In genomic region chr5:131749211-131749610, GRCm38 (mm10) we compare ENCODE assay signal across 11 mouse cellular contexts.
DNase-seq lines count a peak whose midpoint lies in the region; ATAC-seq and TF ChIP-seq lines count a peak whose summit lies in the region.
"Had no signal": no experiment of that assay in that cellular context is flagged by ENCODE, and none has a peak within 500 bp of the region (broad histone marks: within the 10 kb centered on the region; RNA-seq: fewer than 3 reads in every experiment).

No protein-coding gene starts in this region.

- H3K36me3 ChIP-seq in midbrain, postnatal 0 days (ENCODE audit: insufficient read depth, low read length) = no peaks in the 10 kb centered on the region
- H3K36me3 ChIP-seq: neural tube, embryonic 12.5 days had no signal

- no peak overlapping the region for H3K4me2 ChIP-seq in midbrain, postnatal 0 days (ENCODE audit: low read depth, low read length, poor library complexity, severe bottlenecking)
- H3K4me2 ChIP-seq: neural tube, embryonic 12.5 days had no signal

- peak; percentile 13 for DNase-seq in heart, postnatal 4 days
- no peak for DNase-seq in heart, adult 8-10 months (ENCODE audit: low spot score)
- peak; percentile 17 for DNase-seq in lung, postnatal 10 days
- DNase-seq in lung, adult 2 months = no peak
- DNase-seq in brain, embryonic 14.5 days (ENCODE audit: low read depth) = peak; percentile 65
- DNase-seq in midbrain, postnatal 0 days (ENCODE audit: low spot score) = peak; percentile 28
- DNase-seq in layer of hippocampus, adult 9-10 months (ENCODE audit: low spot score) = no peak
- DNase-seq: cerebellum, postnatal 25 days; gastrocnemius, postnatal 25 days; thymus, adult 2 months had no signal

- no peak for ATAC-seq in midbrain, postnatal 0 days (ENCODE audit: low FRiP score)

- WGBS in lung, adult 2 months = 39% methylated on average over 6 of the region's 6 CpGs
- WGBS in midbrain, postnatal 0 days = 28% methylated on average over 6 of the region's 6 CpGs

- no peaks in the 10 kb centered on the region for H3K27me3 ChIP-seq in midbrain, postnatal 0 days (ENCODE audit: insufficient read depth, low read length)
- H3K27me3 ChIP-seq: neural tube, embryonic 12.5 days had no signal

- no peaks in the 10 kb centered on the region for H3K9me3 ChIP-seq in midbrain, postnatal 0 days (ENCODE audit: low read length)
- H3K9me3 ChIP-seq: neural tube, embryonic 12.5 days had no signal

- H3K27ac ChIP-seq in midbrain, postnatal 0 days (ENCODE audit: low read depth, low read length) = 0 out of 2 replicates have a peak overlapping the region, but pooled peaks have one; percentile 32
- H3K27ac ChIP-seq: neural tube, embryonic 12.5 days had no signal

- no peak overlapping the region for H3K4me3 ChIP-seq in lung, adult 2 months (replicated peaks; ENCODE audit: extremely low read depth, low read depth, low read length)
- no peak overlapping the region for H3K4me3 ChIP-seq in midbrain, postnatal 0 days (ENCODE audit: low read depth, low read length)
- H3K4me3 ChIP-seq: neural tube, embryonic 12.5 days had no signal

- no peaks in the 10 kb centered on the region for H3K4me1 ChIP-seq in lung, adult 2 months (ENCODE audit: control insufficient read depth, insufficient read depth, low read length)
- H3K4me1 ChIP-seq in midbrain, postnatal 0 days (ENCODE audit: insufficient read depth, low read length) = no peaks in the 10 kb centered on the region

- TF ChIP-seq POLR2A in lung, adult 2 months (IDR thresholded peaks at IDR 0.05; ENCODE audit: borderline replicate concordance, extremely low read depth, low read depth, low read length) = no peak
- no peak for TF ChIP-seq POLR2A in brain, embryonic 14.5 days (IDR thresholded peaks at IDR 0.05; ENCODE audit: borderline replicate concordance, extremely low read depth, insufficient read depth, insufficient read length, poor library complexity, severe bottlenecking)

- TF ChIP-seq CTCF in lung, adult 2 months (IDR thresholded peaks at IDR 0.05; ENCODE audit: insufficient read depth, low read length) = no peak
- TF ChIP-seq CTCF in brain, embryonic 14.5 days (IDR thresholded peaks at IDR 0.05; ENCODE audit: borderline replicate concordance, extremely low read depth, insufficient read depth, insufficient read length) = no peak
- TF ChIP-seq CTCF in midbrain, postnatal 0 days (IDR thresholded peaks at IDR 0.05) = no peak

- no peak overlapping the region for H3K9ac ChIP-seq in midbrain, postnatal 0 days (replicated peaks; ENCODE audit: low read length, poor library complexity, severe bottlenecking)
- H3K9ac ChIP-seq: neural tube, embryonic 12.5 days had no signal

Comparison
In these comparisons a context has a peak if more than half of its experiments do, and no peak if none do; other contexts are left out.
1. DNase-seq: peak in heart, postnatal 4 days (single experiment), lung, postnatal 10 days (single experiment), brain, embryonic 14.5 days (single experiment) and midbrain, postnatal 0 days (single experiment); none in heart, adult 8-10 months (single experiment), lung, adult 2 months (single experiment) and layer of hippocampus, adult 9-10 months (single experiment).